Mouse (Mus musculus): Measurements from ENCODE around the gene Thsd7a. TPM values are rescaled to one million over a fixed set of nuclear protein-coding genes. Genes with fewer than 3 reads are reported as not detected.

The Thsd7a gene
- total and polyA plus RNA-seq, 3 experiments: 0.30 TPM; not detected in 2

DNA sequence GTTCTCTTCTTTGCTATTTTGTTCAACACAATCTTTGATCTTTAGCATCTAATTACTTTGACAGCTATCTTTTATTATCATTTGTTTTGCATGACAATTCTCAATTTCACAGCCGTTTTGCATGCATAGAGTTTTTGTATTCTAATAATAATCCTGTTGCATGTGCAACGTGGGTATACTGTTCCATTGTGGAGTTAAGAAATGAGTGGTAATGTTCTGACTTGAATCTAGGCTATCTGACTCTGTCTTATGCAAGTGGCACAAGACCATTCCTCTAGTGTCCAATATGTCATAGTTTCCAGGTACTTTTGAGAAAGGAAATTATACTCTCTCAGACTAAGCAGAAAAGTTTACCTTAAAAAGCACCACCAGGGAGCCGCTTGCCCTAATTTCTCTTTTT is 206.7 kb downstream of the Thsd7a start:
- Histone ChIP-seq H3K27ac (ENCODE audit: insufficient read depth, low read depth) (no peak overlapping the region), H3K9ac (ENCODE audit: insufficient read depth, low read depth) (no peak overlapping the region), H3K4me2 (ENCODE audit: insufficient read depth, low read depth, poor library complexity, severe bottlenecking) (no peak overlapping the region), H3K79me2 (replicated peaks; ENCODE audit: control insufficient read depth, extremely low read depth, insufficient read depth, poor library complexity, severe bottlenecking) (no peaks in the 10 kb centered on the region), H3K9me3 (replicated peaks; ENCODE audit: low read length) (no peaks in the 10 kb centered on the region), H3K4me1 (ENCODE audit: control insufficient read depth in 1 of 2, insufficient read depth in 2 of 2) (no peaks in the 10 kb centered on the region), H3K27me3 (replicated peaks) (no peaks in the 10 kb centered on the region), H3K36me3 (replicated peaks in 1 of 2; ENCODE audit: control insufficient read depth in 1 of 2, insufficient read depth in 1 of 2, low read length in 1 of 2) (no peaks in the 10 kb centered on the region), H3K4me3 (replicated peaks in 1 of 3; ENCODE audit: low read depth in 2 of 3, low read length in 2 of 3, poor library complexity in 1 of 3) (no peak overlapping the region)
- TF ChIP-seq CTCF (conservative IDR thresholded peaks at IDR 0.05 in 1 of 2, IDR thresholded peaks at IDR 0.05 in 1 of 2; ENCODE audit: low read depth in 2 of 2, low read length in 2 of 2) (no peak), BHLHE40 (IDR thresholded peaks at IDR 0.05; ENCODE audit: low read depth, low read length) (peak; percentile 24; the same call in 1 of the 2 replicates), TBP (conservative IDR thresholded peaks at IDR 0.05; ENCODE audit: low read depth, low read length) (no peak), ZMIZ1 (IDR thresholded peaks at IDR 0.05; ENCODE audit: low read depth, low read length) (no peak)
- in situ Hi-C loops (cut with MboI; ENCODE audit: low pct_ligation_motif_present, low pct_unique_long_range_greater_than_20kb, low sequenced_read_pairs) (no loop called here), dilution Hi-C loops (cut with MboI; ENCODE audit: extremely low pct_ligation_motif_present, extremely low pct_unique_long_range_greater_than_20kb, low sequenced_read_pairs) (no loop called here)
- DNase-seq (ENCODE audit: extremely low read depth): peak; percentile 3

GRCm38 (mm10) chr6:12519121-12519520 is 230.1 kb downstream of the Thsd7a start:
- dilution Hi-C loops (cut with MboI; ENCODE audit: extremely low pct_ligation_motif_present, extremely low pct_unique_long_range_greater_than_20kb, low sequenced_read_pairs): no loop called here
- no peak overlapping the region for H3K9ac ChIP-seq (ENCODE audit: insufficient read depth, low read depth)
- DNase-seq (ENCODE audit: extremely low read depth): no peak

GRCm38 (mm10) chr6:12518283-12518903 is 230.8 kb downstream of the Thsd7a start:
- Histone ChIP-seq H3K9ac (ENCODE audit: insufficient read depth, low read depth) (no peak overlapping the region), H3K4me1 (ENCODE audit: control insufficient read depth in 1 of 2, insufficient read depth in 2 of 2) (no peaks in the 10 kb centered on the region), H3K27ac (ENCODE audit: insufficient read depth, low read depth) (no peak overlapping the region), H3K4me3 (replicated peaks in 1 of 3; ENCODE audit: low read depth in 2 of 3, low read length in 2 of 3, poor library complexity in 1 of 3) (no peak overlapping the region), H3K79me2 (replicated peaks; ENCODE audit: control insufficient read depth, extremely low read depth, insufficient read depth, poor library complexity, severe bottlenecking) (no peaks in the 10 kb centered on the region), H3K36me3 (replicated peaks in 1 of 2; ENCODE audit: control insufficient read depth in 1 of 2, insufficient read depth in 1 of 2, low read length in 1 of 2) (no peaks in the 10 kb centered on the region), H3K27me3 (replicated peaks) (no peaks in the 10 kb centered on the region), H3K4me2 (ENCODE audit: insufficient read depth, low read depth, poor library complexity, severe bottlenecking) (no peak overlapping the region), H3K9me3 (replicated peaks; ENCODE audit: low read length) (no peaks in the 10 kb centered on the region)
- dilution Hi-C loops (cut with MboI; ENCODE audit: extremely low pct_ligation_motif_present, extremely low pct_unique_long_range_greater_than_20kb, low sequenced_read_pairs) (no loop called here), in situ Hi-C loops (cut with MboI; ENCODE audit: low pct_ligation_motif_present, low pct_unique_long_range_greater_than_20kb, low sequenced_read_pairs) (no loop called here)
- DNase-seq (ENCODE audit: extremely low read depth): no peak
- TF ChIP-seq ZC3H11A (IDR thresholded peaks at IDR 0.05; ENCODE audit: low read depth, low read length) (no peak), ELF1 (IDR thresholded peaks at IDR 0.05; ENCODE audit: low read depth, low read length) (no peak), ZMIZ1 (IDR thresholded peaks at IDR 0.05; ENCODE audit: low read depth, low read length) (no peak), USF1 (IDR thresholded peaks at IDR 0.05; ENCODE audit: low read depth, low read length) (no peak), CTCF (conservative IDR thresholded peaks at IDR 0.05 in 1 of 2, IDR thresholded peaks at IDR 0.05 in 1 of 2; ENCODE audit: low read depth in 2 of 2, low read length in 2 of 2) (no peak), MAZ (IDR thresholded peaks at IDR 0.05; ENCODE audit: low read depth, low read length) (no peak), CHD1 (IDR thresholded peaks at IDR 0.05; ENCODE audit: low read depth, low read length) (no peak), CHD2 (IDR thresholded peaks at IDR 0.05; ENCODE audit: low read length) (no peak), POLR2AphosphoS2 (IDR thresholded peaks at IDR 0.05; ENCODE audit: low read depth, low read length) (no peak), HCFC1 (IDR thresholded peaks at IDR 0.05; ENCODE audit: low read depth, low read length) (no peak), JUN (IDR thresholded peaks at IDR 0.05; ENCODE audit: insufficient read depth, low read depth, low read length) (no peak), NRF1 (IDR thresholded peaks at IDR 0.05; ENCODE audit: low read depth, low read length) (no peak), TBP (conservative IDR thresholded peaks at IDR 0.05; ENCODE audit: low read depth, low read length) (no peak), EP300 (IDR thresholded peaks at IDR 0.05; ENCODE audit: low read length) (no peak), ZNF384 (IDR thresholded peaks at IDR 0.05; ENCODE audit: low read depth, low read length) (no peak), JUND (conservative IDR thresholded peaks at IDR 0.05; ENCODE audit: low read depth, low read length) (no peak)

More at GRCm38 (mm10) chr6:12519121-12519520, 230.1 kb downstream of the Thsd7a start:
- Histone ChIP-seq H3K79me2 (replicated peaks; ENCODE audit: control insufficient read depth, extremely low read depth, insufficient read depth, poor library complexity, severe bottlenecking) (no peaks in the 10 kb centered on the region), H3K9me3 (replicated peaks; ENCODE audit: low read length) (no peaks in the 10 kb centered on the region), H3K27ac (ENCODE audit: insufficient read depth, low read depth) (no peak overlapping the region), H3K4me3 (replicated peaks in 1 of 3; ENCODE audit: low read depth in 2 of 3, low read length in 2 of 3, poor library complexity in 1 of 3) (no peak overlapping the region), H3K4me2 (ENCODE audit: insufficient read depth, low read depth, poor library complexity, severe bottlenecking) (no peak overlapping the region), H3K4me1 (ENCODE audit: control insufficient read depth in 1 of 2, insufficient read depth in 2 of 2) (no peaks in the 10 kb centered on the region), H3K27me3 (replicated peaks) (no peaks in the 10 kb centered on the region), H3K36me3 (replicated peaks in 1 of 2; ENCODE audit: control insufficient read depth in 1 of 2, insufficient read depth in 1 of 2, low read length in 1 of 2) (no peaks in the 10 kb centered on the region)
- TF ChIP-seq USF2 (conservative IDR thresholded peaks at IDR 0.05; ENCODE audit: low read depth, low read length): no peak
- no peak for TF ChIP-seq HCFC1 (IDR thresholded peaks at IDR 0.05; ENCODE audit: low read depth, low read length)
- TF ChIP-seq MYC (IDR thresholded peaks at IDR 0.05; ENCODE audit: low read depth, low read length): no peak
- no peak for TF ChIP-seq MAFK (IDR thresholded peaks at IDR 0.05; ENCODE audit: insufficient replicate concordance, low read length)
- TF ChIP-seq MAZ (IDR thresholded peaks at IDR 0.05; ENCODE audit: low read depth, low read length): no peak
- TF ChIP-seq SIN3A (IDR thresholded peaks at IDR 0.05; ENCODE audit: low read length): no peak
- no peak for TF ChIP-seq TCF12 (IDR thresholded peaks at IDR 0.05; ENCODE audit: low read depth, low read length)
- no peak for TF ChIP-seq POLR2A (IDR thresholded peaks at IDR 0.05; ENCODE audit: low read depth, low read length)
- no peak for TF ChIP-seq ZMIZ1 (IDR thresholded peaks at IDR 0.05; ENCODE audit: low read depth, low read length)
- TF ChIP-seq CHD2 (IDR thresholded peaks at IDR 0.05; ENCODE audit: low read length): no peak
- no peak for TF ChIP-seq RAD21 (IDR thresholded peaks at IDR 0.05; ENCODE audit: low read depth, low read length)
- TF ChIP-seq ELF1 (IDR thresholded peaks at IDR 0.05; ENCODE audit: low read depth, low read length): no peak
- no peak for TF ChIP-seq RCOR1 (conservative IDR thresholded peaks at IDR 0.05; ENCODE audit: low read depth, low read length)
- no peak for TF ChIP-seq EP300 (IDR thresholded peaks at IDR 0.05; ENCODE audit: low read length)
- TF ChIP-seq MXI1 (IDR thresholded peaks at IDR 0.05; ENCODE audit: low read depth, low read length): no peak
- in situ Hi-C loops (cut with MboI; ENCODE audit: low pct_ligation_motif_present, low pct_unique_long_range_greater_than_20kb, low sequenced_read_pairs): no loop called here
